Mouse (Mus musculus): ENCODE data around the gene Fbxo42. TPM values are rescaled to one million over a fixed set of nuclear protein-coding genes. Genes with fewer than 3 reads are reported as not detected.

Gene Fbxo42
- polyA plus RNA-seq, 1 experiment from 2014 or later, result 14.2 TPM

Other genes starting within 250 kb of the Fbxo42 start
- 1.9 and 2.4 TPM in 2 replicates for gene Padi2, start 241.6 kb upstream of the Fbxo42 start, polyA plus RNA-seq (2015; fragmentation: Nextera tagmentation; extraction: Ambion mirVana)
- gene Sdhb, start 186.7 kb upstream of the Fbxo42 start, polyA plus RNA-seq (2015; fragmentation: Nextera tagmentation; extraction: Ambion mirVana), result 242 TPM in 2 replicates
- 15.6 and 16.1 TPM in 2 replicates for gene Atp13a2, start 161.0 kb upstream of the Fbxo42 start, polyA plus RNA-seq (2015; fragmentation: Nextera tagmentation; extraction: Ambion mirVana)
- 21.8 and 22.5 TPM in 2 replicates for gene Mfap2, start 137.5 kb upstream of the Fbxo42 start, polyA plus RNA-seq (2015; fragmentation: Nextera tagmentation; extraction: Ambion mirVana)
- 0.48 and 0.59 TPM in 2 replicates for gene Crocc, start 87.4 kb upstream of the Fbxo42 start, polyA plus RNA-seq (2015; fragmentation: Nextera tagmentation; extraction: Ambion mirVana)
- 119 TPM in 2 replicates for gene Necap2, start 69.6 kb upstream of the Fbxo42 start, polyA plus RNA-seq (2015; fragmentation: Nextera tagmentation; extraction: Ambion mirVana)
- 0.13 TPM in 1 of 2 replicates, not detected in the other for gene Spata21, start 59.6 kb upstream of the Fbxo42 start, polyA plus RNA-seq (2015; fragmentation: Nextera tagmentation; extraction: Ambion mirVana)
- 21.2 and 22.5 TPM in 2 replicates for gene Szrd1, start 8.1 kb upstream of the Fbxo42 start, polyA plus RNA-seq (2015; fragmentation: Nextera tagmentation; extraction: Ambion mirVana)
- 2.1 and 2.2 TPM in 2 replicates for gene Rsg1, start 66.0 kb downstream of the Fbxo42 start, polyA plus RNA-seq (2015; fragmentation: Nextera tagmentation; extraction: Ambion mirVana)
- 1.0 and 1.1 TPM in 2 replicates for gene Arhgef19, start 91.6 kb downstream of the Fbxo42 start, polyA plus RNA-seq (2015; fragmentation: Nextera tagmentation; extraction: Ambion mirVana)
- gene Epha2, start 153.3 kb downstream of the Fbxo42 start, polyA plus RNA-seq (2015; fragmentation: Nextera tagmentation; extraction: Ambion mirVana), result 0.86 and 1.0 TPM in 2 replicates
- gene Fam131c, start 220.3 kb downstream of the Fbxo42 start, polyA plus RNA-seq (2015; fragmentation: Nextera tagmentation; extraction: Ambion mirVana), result 0.09 TPM in 1 of 2 replicates, not detected in the other